Mouse (Mus musculus): ENCODE data around the gene Necap2. TPM values are rescaled to one million over a fixed set of nuclear protein-coding genes. Genes with fewer than 3 reads are reported as not detected.
A peak's percentile ranks its signal among the peaks of the same experiment; 100 is the strongest.

Necap2 gene
- polyA plus RNA-seq, 1 experiment from 2014 or later, result 88.7 TPM

GRCm38 (mm10) chr4:141099956-141100355 is 21.8 kb upstream of the Necap2 start:
- Histone ChIP-seq H3K9me3 (0 out of 2 replicates have a peak, but pooled peaks cover 3% of the 10 kb centered on the region), H3K27ac (no peak overlapping the region), H3K9ac (no peak overlapping the region), H3K4me1 (peaks cover 3% of the 10 kb centered on the region; the same call in 1 of the 2 replicates), H3K36me3 (no peaks in the 10 kb centered on the region), H3K4me2 (replicated peaks) (no peak overlapping the region), H3K27me3 (no peaks in the 10 kb centered on the region), H3K4me3 (no peak overlapping the region)
- no peak for ATAC-seq (ENCODE audit: low FRiP score, low read depth)
- WGBS, result 74% methylated on average over 5 of the region's 5 CpGs

GRCm38 (mm10) chr4:141098935-141099334 is 20.8 kb upstream of the Necap2 start:
- Histone ChIP-seq H3K4me2 (replicated peaks) (no peak overlapping the region), H3K36me3 (no peaks in the 10 kb centered on the region), H3K9me3 (0 out of 2 replicates have a peak, but pooled peaks cover 3% of the 10 kb centered on the region), H3K4me1 (peaks cover 3% of the 10 kb centered on the region; the same call in 1 of the 2 replicates), H3K4me3 (no peak overlapping the region), H3K27me3 (no peaks in the 10 kb centered on the region), H3K9ac (no peak overlapping the region), H3K27ac (no peak overlapping the region)
- ATAC-seq (ENCODE audit: low FRiP score, low read depth), result no peak
- WGBS, result 79% methylated on average over 4 of the region's 4 CpGs

- H3K4me2 ChIP-seq (replicated peaks), result no peak overlapping the region
- no peaks in the 10 kb centered on the region for H3K9me3 ChIP-seq
- no peak overlapping the region for H3K4me3 ChIP-seq
- H3K9ac ChIP-seq, result no peak overlapping the region
- H3K36me3 ChIP-seq, result no peaks in the 10 kb centered on the region
- peaks cover 3% of the 10 kb centered on the region; the same call in 1 of the 2 replicates for H3K4me1 ChIP-seq
- no peaks in the 10 kb centered on the region for H3K27me3 ChIP-seq
- 28% methylated on average over 9 of the region's 9 CpGs for WGBS
- no peak for ATAC-seq (ENCODE audit: low FRiP score, low read depth)
- H3K27ac ChIP-seq, result no peak overlapping the region
These were observed 18.6 kb upstream of the Necap2 start for GRCm38 (mm10) chr4:141096710-141097109.

- 76% methylated on average over 10 of the region's 10 CpGs for WGBS
- no peaks in the 10 kb centered on the region for H3K36me3 ChIP-seq
- peaks cover 3% of the 10 kb centered on the region; the same call in 1 of the 2 replicates for H3K4me1 ChIP-seq
- H3K4me2 ChIP-seq (replicated peaks), result no peak overlapping the region
- no peaks in the 10 kb centered on the region for H3K9me3 ChIP-seq
- ATAC-seq (ENCODE audit: low FRiP score, low read depth), result no peak
- H3K4me3 ChIP-seq, result no peak overlapping the region
- no peak overlapping the region for H3K9ac ChIP-seq
- no peaks in the 10 kb centered on the region for H3K27me3 ChIP-seq
- H3K27ac ChIP-seq, result no peak overlapping the region
These were observed 16.9 kb upstream of the Necap2 start for GRCm38 (mm10) chr4:141095016-141095415.

- H3K9ac ChIP-seq, result 0 out of 2 replicates have a peak overlapping the region, but pooled peaks have one; percentile 25
- H3K9me3 ChIP-seq, result no peaks in the 10 kb centered on the region
- no peak overlapping the region for H3K4me2 ChIP-seq (replicated peaks)
- H3K4me1 ChIP-seq, result no peaks in the 10 kb centered on the region
- H3K36me3 ChIP-seq, result no peaks in the 10 kb centered on the region
- H3K27me3 ChIP-seq, result no peaks in the 10 kb centered on the region
- no peak for ATAC-seq (ENCODE audit: low FRiP score, low read depth)
- H3K27ac ChIP-seq, result no peak overlapping the region
- no peak overlapping the region for H3K4me3 ChIP-seq
- 78% methylated on average over 9 of the region's 9 CpGs for WGBS
These were observed 10.6 kb upstream of the Necap2 start for GRCm38 (mm10) chr4:141088714-141089113.

- H3K27me3 ChIP-seq, result no peaks in the 10 kb centered on the region
- 0 out of 2 replicates have a peak within 1 kb of the TSS, but pooled peaks have one; percentile 25 for H3K9ac ChIP-seq
- 76% methylated on average over 6 of the region's 6 CpGs for WGBS
- no peak within 1 kb of the TSS for H3K27ac ChIP-seq
- no peak within 1 kb of the TSS for H3K4me3 ChIP-seq
- no peak for ATAC-seq (ENCODE audit: low FRiP score, low read depth)
- H3K36me3 ChIP-seq, result no peaks in the 10 kb centered on the region
- no peaks in the 10 kb centered on the region for H3K9me3 ChIP-seq
- no peak within 1 kb of the TSS for H3K4me2 ChIP-seq (replicated peaks)
- no peaks in the 10 kb centered on the region for H3K4me1 ChIP-seq
These were observed 9.9 kb upstream of the Necap2 start, which contains the start of gene Spata21 for GRCm38 (mm10) chr4:141088033-141088432. Spata21 (plus strand) TSS chr4:141088333.

GRCm38 (mm10) chr4:141086862-141087261 is 8.7 kb upstream of the Necap2 start:
- no peaks in the 10 kb centered on the region for H3K27me3 ChIP-seq
- H3K27ac ChIP-seq, result no peak overlapping the region
- H3K4me3 ChIP-seq, result no peak overlapping the region
- H3K4me1 ChIP-seq, result no peaks in the 10 kb centered on the region
- H3K9ac ChIP-seq, result no peak overlapping the region
- 65% methylated on average over 10 of the region's 10 CpGs for WGBS
- ATAC-seq (ENCODE audit: low FRiP score, low read depth), result no peak
- H3K9me3 ChIP-seq, result no peaks in the 10 kb centered on the region
- H3K4me2 ChIP-seq (replicated peaks), result no peak overlapping the region
- no peaks in the 10 kb centered on the region for H3K36me3 ChIP-seq

GRCm38 (mm10) chr4:141078510-141079137 is 467 bp upstream of the Necap2 start:
- ATAC-seq (ENCODE audit: low FRiP score, low read depth), result no peak
- no peak overlapping the region for H3K4me2 ChIP-seq (replicated peaks)
- WGBS, result 72% methylated on average over 18 of the region's 18 CpGs

GRCm38 (mm10) chr4:141076761-141077506 is 1.2 kb downstream of the Necap2 start:
- Histone ChIP-seq H3K9me3 (peaks cover 3% of the 10 kb centered on the region; the same call in 1 of the 2 replicates), H3K4me1 (peaks cover 21% of the 10 kb centered on the region), H3K4me3 (peak overlapping the region; percentile 95), H3K9ac (peak overlapping the region; percentile 97), H3K4me2 (replicated peaks) (peak overlapping the region; percentile 97), H3K27me3 (no peaks in the 10 kb centered on the region), H3K27ac (no peak overlapping the region; the same call in 1 of the 2 replicates), H3K36me3 (peaks cover 41% of the 10 kb centered on the region)
- 80% methylated on average over 17 of the region's 17 CpGs for WGBS
- ATAC-seq (ENCODE audit: low FRiP score, low read depth), result no peak

More at GRCm38 (mm10) chr4:141078510-141079137, 467 bp upstream of the Necap2 start:
- H3K27me3 ChIP-seq, result no peaks in the 10 kb centered on the region
- peaks cover 3% of the 10 kb centered on the region; the same call in 1 of the 2 replicates for H3K9me3 ChIP-seq
- H3K9ac ChIP-seq, result no peak overlapping the region
- H3K36me3 ChIP-seq, result peaks cover 24% of the 10 kb centered on the region
- H3K4me3 ChIP-seq, result peak overlapping the region; percentile 95
- peaks cover 20% of the 10 kb centered on the region for H3K4me1 ChIP-seq
- H3K27ac ChIP-seq, result no peak overlapping the region

GRCm38 (mm10) chr4:141074109-141074508 is 4.0 kb downstream of the Necap2 start:
- Histone ChIP-seq H3K9ac (no peak overlapping the region), H3K4me3 (no peak overlapping the region), H3K9me3 (no peaks in the 10 kb centered on the region), H3K4me2 (replicated peaks) (no peak overlapping the region), H3K36me3 (peaks cover 69% of the 10 kb centered on the region), H3K27me3 (no peaks in the 10 kb centered on the region), H3K27ac (no peak overlapping the region), H3K4me1 (peaks cover 21% of the 10 kb centered on the region)
- no peak for ATAC-seq (ENCODE audit: low FRiP score, low read depth)
- 93% methylated on average over 4 of the region's 4 CpGs for WGBS

- peaks cover 21% of the 10 kb centered on the region for H3K4me1 ChIP-seq
- no peaks in the 10 kb centered on the region for H3K9me3 ChIP-seq
- H3K27ac ChIP-seq, result no peak overlapping the region
- 93% methylated on average over 9 of the region's 9 CpGs for WGBS
- no peaks in the 10 kb centered on the region for H3K27me3 ChIP-seq
- no peak overlapping the region for H3K4me3 ChIP-seq
- ATAC-seq (ENCODE audit: low FRiP score, low read depth), result no peak
- no peak overlapping the region; the same call in 1 of the 2 replicates for H3K9ac ChIP-seq
- no peak overlapping the region for H3K4me2 ChIP-seq (replicated peaks)
- H3K36me3 ChIP-seq, result peaks cover 73% of the 10 kb centered on the region
These were observed 4.5 kb downstream of the Necap2 start for GRCm38 (mm10) chr4:141073661-141074060.

- peaks cover 85% of the 10 kb centered on the region for H3K36me3 ChIP-seq
- no peak overlapping the region for H3K27ac ChIP-seq
- ATAC-seq (ENCODE audit: low FRiP score, low read depth), result no peak
- 92% methylated on average over 11 of the region's 11 CpGs for WGBS
- no peaks in the 10 kb centered on the region for H3K27me3 ChIP-seq
- no peaks in the 10 kb centered on the region for H3K9me3 ChIP-seq
- H3K4me3 ChIP-seq, result no peak overlapping the region
- H3K9ac ChIP-seq, result no peak overlapping the region
- H3K4me1 ChIP-seq, result peaks cover 19% of the 10 kb centered on the region
- H3K4me2 ChIP-seq (replicated peaks), result no peak overlapping the region
These were observed 5.7 kb downstream of the Necap2 start for GRCm38 (mm10) chr4:141072502-141072901.

Measured in limb, embryonic 13.5 days (tissue).